Mouse (Mus musculus): ENCODE measurements around the gene Bex3.

Gene Bex3

DNA sequence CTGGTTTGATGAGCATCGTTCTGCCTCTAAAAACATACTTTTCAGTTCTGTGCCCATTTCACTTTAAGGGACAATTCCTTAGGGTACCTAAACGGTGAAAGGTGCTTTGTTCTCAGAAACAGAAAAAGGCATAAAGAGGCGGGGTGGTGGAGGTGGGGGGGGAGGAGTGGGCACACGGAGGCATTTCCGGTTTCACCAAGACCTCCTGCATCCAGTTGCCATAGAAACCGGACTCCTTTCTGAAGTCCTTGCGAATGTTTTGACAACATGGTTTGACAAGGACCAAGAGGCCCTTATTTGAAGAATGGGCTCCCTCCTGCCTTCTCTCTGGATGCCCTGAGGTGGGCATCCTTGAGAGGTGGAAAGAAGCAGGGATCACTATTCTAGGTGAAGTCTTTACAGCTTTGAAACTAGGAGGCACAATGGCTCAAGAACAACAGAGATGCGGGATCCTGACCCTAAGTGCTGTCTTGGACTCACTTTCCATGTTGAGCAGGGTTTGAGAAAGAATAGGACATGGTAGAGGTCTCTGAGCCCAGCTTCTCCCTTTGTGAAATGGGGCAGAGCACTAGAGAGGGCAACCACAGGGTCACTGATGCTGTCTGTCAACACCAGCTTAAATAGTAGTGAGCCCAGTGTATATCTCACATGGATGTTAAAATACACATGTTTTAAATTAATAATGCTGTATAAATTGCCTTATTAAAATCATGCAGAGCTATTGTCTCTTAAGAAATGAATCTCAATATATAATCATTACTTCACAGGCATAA is 43.9 kb downstream of the Bex3 start:
- DNase-seq = no peak

DNA sequence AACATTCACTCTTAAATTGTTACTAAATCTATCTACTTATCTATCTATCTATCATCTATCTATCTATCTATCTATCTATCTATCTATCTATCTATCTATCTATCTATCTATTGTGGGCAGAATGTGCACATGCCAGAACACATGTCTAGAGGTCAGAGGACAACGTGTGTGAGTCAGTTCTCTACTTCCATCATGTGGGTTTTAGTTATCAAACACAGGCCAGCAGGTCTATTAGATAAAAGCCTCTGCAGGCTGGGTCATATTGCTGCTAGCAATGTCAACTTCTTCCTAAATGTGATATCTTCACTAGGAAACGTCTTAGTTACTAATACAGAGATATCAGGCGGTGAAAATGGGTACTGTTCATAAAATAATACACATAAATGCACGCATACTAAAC is 49.9 kb downstream of the Bex3 start:
- no peak for DNase-seq

Data from cerebellum, postnatal 25 days (tissue).